Mouse (Mus musculus) stomach, embryonic 14.5 days (tissue): ENCODE measurements at regions not wholly inside any gene's neighbourhood (a gene's known extent, or its start where the extent isn't known, plus 50 kb on each side); places are given as distances from the start of the nearest gene placed in this dataset.

Source experiments
- ATAC-seq: fragments of 200-750 bp; cut with Nextera tagmentation; 2 replicates; pipeline ENCODE4 v1.8.0; 2017; ENCODE audit warnings: low read depth, moderate TSS enrichment; ENCODE audit not compliant: insufficient number of reproducible peaks, insufficient read depth, low FRiP score
- H3K27ac ChIP-seq: fragments of 300-500 bp; sonication (generic); 2 replicates; pipeline ENCODE4 v1.5.1; 2014; ENCODE audit warnings: mild to moderate bottlenecking, low read length, moderate library complexity, mixed read lengths
- H3K27me3 ChIP-seq: fragments of 300-500 bp; sonication (generic); 2 replicates; pipeline ENCODE4 v1.6.1; 2014; ENCODE audit warnings: low read length, control low read depth, mixed read lengths; ENCODE audit not compliant: control insufficient read depth, insufficient read depth
- H3K36me3 ChIP-seq: fragments of 300-500 bp; sonication (generic); 2 replicates; pipeline ENCODE4 v1.6.1; 2014; ENCODE audit warnings: mild to moderate bottlenecking, control low read depth, low read length, moderate library complexity, mixed read lengths; ENCODE audit not compliant: control insufficient read depth, insufficient read depth
- H3K4me1 ChIP-seq: fragments of 300-500 bp; sonication (generic); 2 replicates; pipeline ENCODE4 v1.6.1; 2014; ENCODE audit warnings: low read length, control low read depth, mixed read lengths; ENCODE audit not compliant: control insufficient read depth, insufficient read depth
- H3K4me2 ChIP-seq: fragments of 300-500 bp; sonication (generic); replicated peaks from 2 replicates; pipeline ENCODE4 v1.6.1; 2014; ENCODE audit warnings: low read depth, low read length, control low read depth
- H3K4me3 ChIP-seq: fragments of 300-500 bp; sonication (generic); 2 replicates; pipeline ENCODE4 v1.5.1; 2014; ENCODE audit warnings: low read depth, low read length, control low read depth
- H3K9ac ChIP-seq: fragments of 300-500 bp; sonication (generic); replicated peaks from 2 replicates; pipeline ENCODE4 v1.6.1; 2014; ENCODE audit warnings: low read depth, mild to moderate bottlenecking, control low read depth, low read length, moderate library complexity, mixed read lengths
- H3K9me3 ChIP-seq: fragments of 300-500 bp; sonication (generic); 2 replicates; pipeline ENCODE4 v1.6.1; 2016; ENCODE audit warnings: low read depth, low read length, control low read depth; ENCODE audit not compliant: control insufficient read depth
- WGBS: fragments of 180-500 bp; shearing (Covaris S2); extraction: QIAGEN DNeasy Blood & Tissue Kit; methylation state at CpG from one replicate; pipeline ENCODE4 v1.1.7; 2014; 5-methylcytosine and 5-hydroxymethylcytosine counted together

DNA sequence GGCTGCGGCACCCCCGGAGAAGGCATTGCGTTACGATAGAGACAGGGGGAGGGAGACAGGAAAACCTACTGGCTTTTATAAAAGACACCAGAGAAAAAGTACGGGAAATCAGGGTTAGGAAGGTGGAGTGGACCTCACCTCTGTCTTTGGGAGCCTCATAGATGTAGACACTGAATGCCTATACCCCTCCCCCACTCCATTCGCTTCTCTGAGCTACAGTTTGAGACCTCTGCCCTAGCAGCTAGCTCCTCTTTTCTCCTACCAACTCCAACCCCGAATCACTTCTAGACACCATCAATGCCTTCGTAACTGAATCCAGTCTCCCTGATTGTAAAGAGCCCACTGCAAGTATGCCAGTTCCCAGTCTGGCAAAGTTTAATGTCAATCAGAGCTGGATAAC, 118.5 kb downstream of the Slc38a6 start:
- no peak overlapping the region for H3K4me3 ChIP-seq
- no peaks in the 10 kb centered on the region for H3K27me3 ChIP-seq
- H3K9me3 ChIP-seq: no peaks in the 10 kb centered on the region
- ATAC-seq: no peak
- H3K4me2 ChIP-seq: 0 out of 2 replicates have a peak overlapping the region, but pooled peaks have one; percentile 0
- peaks cover 16% of the 10 kb centered on the region; the same call in 1 of the 2 replicates for H3K4me1 ChIP-seq
- no peaks in the 10 kb centered on the region for H3K36me3 ChIP-seq
- no peak overlapping the region; the same call in 1 of the 2 replicates for H3K27ac ChIP-seq
- 31% methylated on average over 8 of the region's 8 CpGs for WGBS
- H3K9ac ChIP-seq: no peak overlapping the region

GRCm38 (mm10) chr12:73403906-73404474, 117.4 kb downstream of the Slc38a6 start:
- Histone ChIP-seq H3K4me1 (peaks cover 16% of the 10 kb centered on the region; the same call in 1 of the 2 replicates), H3K4me2 (no peak overlapping the region), H3K27me3 (no peaks in the 10 kb centered on the region), H3K36me3 (no peaks in the 10 kb centered on the region), H3K9ac (no peak overlapping the region), H3K27ac (no peak overlapping the region), H3K4me3 (no peak overlapping the region), H3K9me3 (no peaks in the 10 kb centered on the region)
- WGBS: 36% methylated on average over 13 of the region's 13 CpGs
- ATAC-seq: no peak
